In the genomic region with DNA sequence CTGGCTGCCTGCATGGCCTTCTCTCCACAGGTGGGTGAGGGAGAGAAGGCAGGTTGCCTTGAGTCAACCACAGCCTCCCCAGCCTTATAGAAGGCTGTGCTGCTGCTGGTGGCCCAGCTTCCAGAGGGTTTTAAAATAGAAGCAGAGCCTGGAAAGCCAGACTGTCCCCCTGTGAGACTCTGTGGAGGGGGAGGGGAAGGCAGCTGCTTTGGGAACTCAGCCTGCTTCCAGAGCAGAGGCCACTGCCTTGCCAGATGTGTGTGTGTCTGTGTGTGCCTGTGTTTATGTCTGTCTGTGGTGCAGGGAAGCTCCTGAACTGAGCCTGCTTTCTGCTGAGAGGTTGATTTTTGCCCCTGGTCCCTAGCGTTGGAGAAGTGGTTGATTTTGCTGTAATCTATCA, we compare ENCODE assay signal across 8 mouse cellular contexts. TPM values are rescaled to one million over a fixed set of nuclear protein-coding genes. Genes with fewer than 3 reads are reported as not detected.
DNase-seq lines count a peak whose midpoint lies in the region; ATAC-seq lines count a peak whose summit lies in the region.

No protein-coding gene starts in this region.

- no peak for ATAC-seq in megakaryocyte-erythroid progenitor cell, adult 5-6 weeks (replicated peaks; ENCODE audit: low FRiP score, low TSS enrichment, poor library complexity, severe bottlenecking)

- peak; percentile 74 for DNase-seq in adrenal gland, postnatal 10 days
- DNase-seq in adrenal gland, adult 8-10 months: no peak
- DNase-seq in thymus, postnatal 4 days: peak; percentile 25
- DNase-seq in thymus, postnatal 36 days: no peak
- peak; percentile 69 for DNase-seq in kidney, postnatal 10 days
- DNase-seq in lung, postnatal 4 days: peak; percentile 24 to 71
- DNase-seq in cerebellum, adult 11-12 months: no peak

RNA-seq across cellular contexts. Expression of a gene that starts 4.5 kb away (rescaled TPM):
- 100 to 1,000 TPM; 330 to 403 TPM for total RNA-seq in adrenal gland, postnatal 10 days (2021)
- total RNA-seq in adrenal gland, adult 8-10 months (2022): 100 to 1,000 TPM; 419 to 502 (median 469) TPM
- total RNA-seq in megakaryocyte-erythroid progenitor cell, adult 5-6 weeks (2014; fragmentation: Nextera tagmentation): 192 and 199 TPM in 2 replicates
- total RNA-seq in megakaryocyte-erythroid progenitor cell, adult 5-6 weeks (2017): 232 and 301 TPM in 2 replicates

RNA-seq across cellular contexts. Expression of a gene that starts 31.1 kb away (rescaled TPM):
- total RNA-seq in adrenal gland, postnatal 10 days (2021): 100 to 1,000 TPM; 137 to 139 TPM
- 100 to 1,000 TPM; 147 to 165 (median 157) TPM for total RNA-seq in adrenal gland, adult 8-10 months (2022)
- total RNA-seq in megakaryocyte-erythroid progenitor cell, adult 5-6 weeks (2014; fragmentation: Nextera tagmentation): 49.7 and 60.7 TPM in 2 replicates
- total RNA-seq in megakaryocyte-erythroid progenitor cell, adult 5-6 weeks (2017): 51.1 and 58.3 TPM in 2 replicates

Comparison
In these comparisons a context has a peak if more than half of its experiments do, and no peak if none do; other contexts are left out.
1. DNase-seq: peak in adrenal gland, postnatal 10 days (single experiment), thymus, postnatal 4 days (single experiment), kidney, postnatal 10 days (single experiment) and lung, postnatal 4 days (2 of 2); none in adrenal gland, adult 8-10 months (single experiment), thymus, postnatal 36 days (0 of 2) and cerebellum, adult 11-12 months (single experiment).